Mouse (Mus musculus): ENCODE results near the gene Galnt17. TPM values are rescaled to one million over a fixed set of nuclear protein-coding genes. Genes with fewer than 3 reads are reported as not detected.

Gene Galnt17
- polyA plus RNA-seq, 1 experiment from 2014 or later = 0.59 TPM

DNA sequence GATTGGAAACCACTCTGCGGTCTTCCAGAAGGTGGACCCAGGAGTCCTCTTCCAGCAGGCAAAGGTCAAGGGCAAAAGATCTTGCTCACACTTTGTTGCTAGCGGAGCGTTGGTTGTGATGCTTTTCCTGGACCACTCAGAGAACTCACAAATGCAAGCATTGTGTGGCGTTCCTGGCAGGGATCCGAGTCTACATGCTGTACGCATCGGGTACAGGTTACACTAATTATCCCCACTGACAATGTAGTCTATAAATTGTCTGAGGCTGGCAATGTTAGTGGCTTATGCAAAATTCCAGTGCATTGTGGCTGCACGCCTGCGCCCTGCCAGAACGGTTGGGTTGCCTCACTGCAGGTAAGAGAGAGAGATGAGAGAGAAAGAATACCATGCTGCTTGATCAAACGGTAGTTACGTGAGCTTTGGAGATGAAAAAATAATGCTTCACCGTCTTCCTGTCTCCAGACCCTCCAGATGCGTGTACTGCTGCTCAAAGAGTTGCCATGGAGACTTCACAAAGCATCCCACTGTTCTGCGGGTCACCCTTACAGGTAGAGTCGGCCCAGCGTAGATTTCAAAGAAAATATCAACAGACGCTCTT is 285.8 kb downstream of the Galnt17 start:
- H3K27me3 ChIP-seq (replicated peaks; ENCODE audit: control insufficient read depth, insufficient read depth, low read length) = no peaks in the 10 kb centered on the region
- no peaks in the 10 kb centered on the region for H3K9me3 ChIP-seq (ENCODE audit: control insufficient read depth, low read length)
- no peaks in the 10 kb centered on the region for H3K36me3 ChIP-seq (ENCODE audit: control insufficient read depth, insufficient read depth, low read length)
- H3K4me3 ChIP-seq (ENCODE audit: low read length) = no peak overlapping the region
- no peaks in the 10 kb centered on the region for H3K4me1 ChIP-seq (ENCODE audit: control insufficient read depth, insufficient read depth, low read length)
- ATAC-seq = no peak
- no peak overlapping the region for H3K27ac ChIP-seq (ENCODE audit: low read length)
- no peak overlapping the region for H3K9ac ChIP-seq (ENCODE audit: low read depth, low read length)
- no peak overlapping the region for H3K4me2 ChIP-seq (ENCODE audit: low read depth, low read length)
- 84% methylated on average over 18 of the region's 18 CpGs for WGBS

DNA sequence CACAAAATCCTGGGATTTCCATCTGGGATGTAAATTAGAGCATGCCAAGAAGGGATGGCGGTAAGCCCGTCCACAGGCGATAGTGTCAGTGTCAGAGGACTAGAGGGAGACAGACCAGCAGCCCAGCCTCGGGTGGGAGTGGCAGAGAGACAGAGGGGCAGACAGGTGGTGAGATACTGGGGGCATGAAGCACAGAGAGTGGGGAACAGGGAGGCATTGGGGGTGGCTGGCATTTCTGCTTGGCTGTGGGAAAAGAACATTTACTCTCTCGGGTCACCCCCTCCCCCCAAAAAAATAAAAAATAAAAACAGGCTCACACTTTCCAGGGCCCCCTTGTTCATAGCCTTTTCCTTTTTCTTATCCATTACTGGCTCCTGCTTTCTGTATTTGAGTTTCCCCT is 287.4 kb downstream of the Galnt17 start:
- no peaks in the 10 kb centered on the region for H3K27me3 ChIP-seq (replicated peaks; ENCODE audit: control insufficient read depth, insufficient read depth, low read length)
- H3K4me2 ChIP-seq (ENCODE audit: low read depth, low read length) = no peak overlapping the region
- H3K9ac ChIP-seq (ENCODE audit: low read depth, low read length) = no peak overlapping the region
- no peak overlapping the region for H3K27ac ChIP-seq (ENCODE audit: low read length)
- H3K36me3 ChIP-seq (ENCODE audit: control insufficient read depth, insufficient read depth, low read length) = no peaks in the 10 kb centered on the region
- WGBS = 80% methylated on average over 5 of the region's 5 CpGs
- no peak for ATAC-seq
- H3K9me3 ChIP-seq (ENCODE audit: control insufficient read depth, low read length) = no peaks in the 10 kb centered on the region
- no peak overlapping the region for H3K4me3 ChIP-seq (ENCODE audit: low read length)
- no peaks in the 10 kb centered on the region for H3K4me1 ChIP-seq (ENCODE audit: control insufficient read depth, insufficient read depth, low read length)

DNA sequence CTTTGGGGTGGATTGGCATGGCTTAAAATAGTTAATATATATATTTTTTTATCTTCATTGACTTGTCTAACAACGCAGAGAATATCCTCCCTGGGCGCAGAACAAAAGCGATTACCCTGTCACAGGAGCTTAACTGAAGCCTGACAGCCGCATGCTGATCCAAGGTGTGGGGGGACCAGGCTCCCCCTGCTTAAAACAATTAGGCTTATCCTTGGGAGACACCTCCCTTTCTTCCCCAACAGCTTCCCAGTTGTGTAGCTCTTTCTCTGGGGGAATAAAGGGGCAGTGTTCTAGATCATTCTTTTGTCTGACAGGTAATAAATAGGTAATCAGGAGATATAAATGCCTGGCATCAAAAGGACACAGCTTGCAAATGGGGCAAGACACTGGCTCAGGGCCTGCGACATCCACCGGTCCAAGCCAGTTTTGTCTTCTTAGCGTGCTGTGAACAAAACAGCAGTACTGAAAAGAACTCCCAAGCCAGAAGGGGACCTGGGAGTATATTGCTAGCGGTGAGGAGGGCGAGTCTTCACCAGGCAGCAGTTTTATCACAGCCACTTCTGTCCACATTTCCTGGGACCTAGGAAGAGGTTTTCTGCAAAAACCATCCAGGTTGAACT is 288.8 kb downstream of the Galnt17 start:
- H3K36me3 ChIP-seq (ENCODE audit: control insufficient read depth, insufficient read depth, low read length) = no peaks in the 10 kb centered on the region
- H3K9me3 ChIP-seq (ENCODE audit: control insufficient read depth, low read length) = no peaks in the 10 kb centered on the region
- no peaks in the 10 kb centered on the region for H3K27me3 ChIP-seq (replicated peaks; ENCODE audit: control insufficient read depth, insufficient read depth, low read length)
- 58% methylated on average over 9 of the region's 9 CpGs for WGBS
- no peak overlapping the region for H3K9ac ChIP-seq (ENCODE audit: low read depth, low read length)
- H3K4me1 ChIP-seq (ENCODE audit: control insufficient read depth, insufficient read depth, low read length) = no peaks in the 10 kb centered on the region
- H3K4me3 ChIP-seq (ENCODE audit: low read length) = no peak overlapping the region
- no peak overlapping the region for H3K27ac ChIP-seq (ENCODE audit: low read length)
- no peak overlapping the region for H3K4me2 ChIP-seq (ENCODE audit: low read depth, low read length)
- ATAC-seq = no peak

DNA sequence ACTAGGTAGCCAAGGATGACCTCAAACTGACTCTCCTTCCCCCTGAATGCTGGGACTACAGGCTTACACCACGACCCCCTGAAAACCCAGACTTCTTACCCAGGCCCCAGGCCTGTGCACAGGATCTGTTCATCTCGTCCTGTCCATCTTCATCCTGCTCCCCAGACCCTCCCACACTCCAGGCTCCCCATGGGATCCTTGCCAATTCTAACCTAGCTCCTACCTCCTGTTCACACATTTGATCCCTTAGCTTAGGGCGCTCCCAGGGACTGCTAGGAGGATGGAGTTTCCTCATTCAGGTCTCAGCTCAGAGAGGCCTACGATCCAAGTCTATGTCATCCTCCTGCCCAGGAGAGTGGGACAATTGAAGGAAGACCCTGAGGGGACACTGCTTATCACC is 292.2 kb downstream of the Galnt17 start:
- 82% methylated on average over 4 of the region's 4 CpGs for WGBS
- Histone ChIP-seq H3K9ac (ENCODE audit: low read depth, low read length) (no peak overlapping the region), H3K27ac (ENCODE audit: low read length) (no peak overlapping the region), H3K4me1 (ENCODE audit: control insufficient read depth, insufficient read depth, low read length) (no peaks in the 10 kb centered on the region), H3K4me3 (ENCODE audit: low read length) (no peak overlapping the region), H3K9me3 (ENCODE audit: control insufficient read depth, low read length) (no peaks in the 10 kb centered on the region), H3K36me3 (ENCODE audit: control insufficient read depth, insufficient read depth, low read length) (no peaks in the 10 kb centered on the region), H3K4me2 (ENCODE audit: low read depth, low read length) (no peak overlapping the region), H3K27me3 (replicated peaks; ENCODE audit: control insufficient read depth, insufficient read depth, low read length) (no peaks in the 10 kb centered on the region)
- no peak for ATAC-seq

DNA sequence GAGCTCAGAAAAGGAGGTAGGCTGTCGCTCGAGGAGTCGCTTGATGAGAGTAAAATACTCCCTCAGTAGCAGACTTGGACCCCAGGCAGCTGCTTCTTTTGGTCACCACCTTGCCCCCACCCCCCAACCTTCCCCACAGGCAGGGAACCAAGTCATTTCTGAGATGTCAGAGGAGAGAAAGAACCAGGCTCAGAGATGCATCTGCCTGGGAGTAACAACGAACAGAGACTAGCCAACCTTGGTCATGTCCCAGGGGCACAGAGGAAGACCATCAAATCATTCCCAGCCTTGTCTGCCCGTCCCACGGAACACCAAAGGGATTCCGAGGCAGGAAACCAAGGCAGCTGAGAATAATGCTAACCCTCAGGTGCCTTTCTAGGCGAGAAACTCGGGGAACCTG is 293.0 kb downstream of the Galnt17 start:
- H3K4me3 ChIP-seq (ENCODE audit: low read length) = no peak overlapping the region
- no peak for ATAC-seq
- H3K27ac ChIP-seq (ENCODE audit: low read length) = no peak overlapping the region
- no peaks in the 10 kb centered on the region for H3K36me3 ChIP-seq (ENCODE audit: control insufficient read depth, insufficient read depth, low read length)
- no peak overlapping the region for H3K4me2 ChIP-seq (ENCODE audit: low read depth, low read length)
- no peaks in the 10 kb centered on the region for H3K4me1 ChIP-seq (ENCODE audit: control insufficient read depth, insufficient read depth, low read length)
- H3K9ac ChIP-seq (ENCODE audit: low read depth, low read length) = no peak overlapping the region
- 79% methylated on average over 9 of the region's 9 CpGs for WGBS
- no peaks in the 10 kb centered on the region for H3K9me3 ChIP-seq (ENCODE audit: control insufficient read depth, low read length)
- H3K27me3 ChIP-seq (replicated peaks; ENCODE audit: control insufficient read depth, insufficient read depth, low read length) = no peaks in the 10 kb centered on the region

DNA sequence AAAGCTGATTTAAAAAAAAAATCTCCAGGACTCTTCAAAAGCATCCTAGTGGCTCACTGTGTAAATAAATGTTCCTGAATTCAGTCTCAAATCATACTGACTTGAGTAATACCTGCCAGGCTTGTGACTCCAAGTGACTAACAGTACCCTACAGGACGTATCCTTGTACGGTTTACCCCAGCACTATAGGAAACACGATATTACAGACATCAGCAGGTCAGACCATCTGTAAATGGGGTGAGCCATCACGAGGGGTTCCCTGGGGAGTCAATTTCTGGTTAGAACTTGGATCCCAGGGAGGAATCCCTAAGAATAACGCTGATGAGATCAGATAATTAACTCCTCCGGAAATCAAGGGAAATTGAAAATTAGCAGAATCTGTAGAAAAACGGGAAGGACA is 294.5 kb downstream of the Galnt17 start:
- Histone ChIP-seq H3K27me3 (replicated peaks; ENCODE audit: control insufficient read depth, insufficient read depth, low read length) (no peaks in the 10 kb centered on the region), H3K9ac (ENCODE audit: low read depth, low read length) (no peak overlapping the region), H3K4me2 (ENCODE audit: low read depth, low read length) (no peak overlapping the region), H3K4me1 (ENCODE audit: control insufficient read depth, insufficient read depth, low read length) (no peaks in the 10 kb centered on the region), H3K36me3 (ENCODE audit: control insufficient read depth, insufficient read depth, low read length) (no peaks in the 10 kb centered on the region), H3K9me3 (ENCODE audit: control insufficient read depth, low read length) (no peaks in the 10 kb centered on the region), H3K27ac (ENCODE audit: low read length) (no peak overlapping the region), H3K4me3 (ENCODE audit: low read length) (no peak overlapping the region)
- 81% methylated on average over 7 of the region's 7 CpGs for WGBS
- no peak for ATAC-seq

DNA sequence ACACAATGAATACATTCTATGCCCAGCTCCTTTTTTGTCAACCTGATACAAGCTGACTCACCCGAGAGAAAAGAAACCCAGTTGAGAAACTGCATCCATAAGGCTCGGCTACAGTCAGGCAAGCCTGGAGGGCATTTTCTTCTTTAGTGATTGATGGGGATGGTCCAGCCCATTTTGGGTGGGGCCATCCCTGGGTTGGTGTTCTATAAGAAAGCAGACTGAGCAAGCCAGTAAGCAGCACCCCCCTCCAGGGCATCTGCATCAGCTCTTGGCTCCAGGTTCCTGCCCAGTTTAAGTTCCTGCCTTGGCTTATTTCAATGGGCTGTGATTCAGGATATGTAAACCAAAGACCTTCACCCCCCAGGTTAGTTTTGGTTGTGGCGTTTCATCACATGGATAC is 295.2 kb downstream of the Galnt17 start:
- H3K4me3 ChIP-seq (ENCODE audit: low read length) = no peak overlapping the region
- H3K9me3 ChIP-seq (ENCODE audit: control insufficient read depth, low read length) = no peaks in the 10 kb centered on the region
- no peak overlapping the region for H3K4me2 ChIP-seq (ENCODE audit: low read depth, low read length)
- H3K27ac ChIP-seq (ENCODE audit: low read length) = no peak overlapping the region
- no peaks in the 10 kb centered on the region for H3K36me3 ChIP-seq (ENCODE audit: control insufficient read depth, insufficient read depth, low read length)
- H3K9ac ChIP-seq (ENCODE audit: low read depth, low read length) = no peak overlapping the region
- WGBS = 73% methylated on average over 3 of the region's 3 CpGs
- H3K27me3 ChIP-seq (replicated peaks; ENCODE audit: control insufficient read depth, insufficient read depth, low read length) = no peaks in the 10 kb centered on the region
- ATAC-seq = no peak
- H3K4me1 ChIP-seq (ENCODE audit: control insufficient read depth, insufficient read depth, low read length) = no peaks in the 10 kb centered on the region

DNA sequence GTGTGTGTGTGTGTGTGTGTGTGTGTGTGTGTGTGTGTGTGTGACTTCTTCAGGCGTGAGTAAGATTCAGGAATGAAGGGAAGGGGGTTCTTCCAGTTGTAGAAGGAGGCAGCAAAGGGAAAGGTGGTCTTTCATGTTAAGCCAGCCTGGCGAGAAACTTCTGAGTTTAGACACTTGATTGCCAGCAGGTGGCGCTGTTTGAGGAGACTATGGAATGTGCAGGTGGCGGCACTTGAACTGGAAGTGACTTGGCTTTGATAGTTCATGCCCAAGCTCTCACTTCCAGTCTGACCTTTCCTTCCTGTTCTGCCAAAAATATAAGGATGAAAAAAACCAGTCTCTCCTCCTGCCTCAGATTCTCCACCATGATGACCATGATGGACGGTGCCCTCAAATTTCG is 298.8 kb downstream of the Galnt17 start:
- H3K9ac ChIP-seq (ENCODE audit: low read depth, low read length) = no peak overlapping the region
- no peaks in the 10 kb centered on the region for H3K27me3 ChIP-seq (replicated peaks; ENCODE audit: control insufficient read depth, insufficient read depth, low read length)
- no peak for ATAC-seq

DNA sequence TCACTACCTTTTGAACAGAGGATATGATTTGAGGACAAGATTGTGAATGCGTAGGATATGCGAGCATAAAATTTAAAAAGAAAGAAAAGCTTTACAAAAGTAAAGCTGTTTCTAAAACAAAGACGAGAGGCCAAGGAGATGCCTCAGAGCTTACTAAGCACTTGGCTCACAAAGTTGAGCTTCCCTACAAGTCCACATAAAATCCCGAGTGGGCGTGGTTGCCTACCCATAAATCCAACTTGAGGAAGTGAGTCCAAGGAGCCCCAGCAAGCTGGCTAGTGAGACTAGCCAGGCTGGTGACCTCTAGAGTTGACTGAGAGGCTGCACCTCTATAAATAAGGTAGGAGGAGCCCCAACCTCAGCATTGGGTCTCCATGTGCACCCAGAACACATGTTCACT is 299.8 kb downstream of the Galnt17 start:
- 89% methylated on average over 5 of the region's 5 CpGs for WGBS
- Histone ChIP-seq H3K4me2 (ENCODE audit: low read depth, low read length) (no peak overlapping the region), H3K36me3 (ENCODE audit: control insufficient read depth, insufficient read depth, low read length) (no peaks in the 10 kb centered on the region), H3K27me3 (replicated peaks; ENCODE audit: control insufficient read depth, insufficient read depth, low read length) (no peaks in the 10 kb centered on the region), H3K4me1 (ENCODE audit: control insufficient read depth, insufficient read depth, low read length) (no peaks in the 10 kb centered on the region), H3K9me3 (ENCODE audit: control insufficient read depth, low read length) (no peaks in the 10 kb centered on the region), H3K4me3 (ENCODE audit: low read length) (no peak overlapping the region), H3K27ac (ENCODE audit: low read length) (no peak overlapping the region), H3K9ac (ENCODE audit: low read depth, low read length) (no peak overlapping the region)
- no peak for ATAC-seq

More for the DNA sequence above, 298.8 kb downstream of the Galnt17 start:
- Histone ChIP-seq H3K27ac (ENCODE audit: low read length) (no peak overlapping the region), H3K36me3 (ENCODE audit: control insufficient read depth, insufficient read depth, low read length) (no peaks in the 10 kb centered on the region), H3K4me1 (ENCODE audit: control insufficient read depth, insufficient read depth, low read length) (no peaks in the 10 kb centered on the region), H3K9me3 (ENCODE audit: control insufficient read depth, low read length) (no peaks in the 10 kb centered on the region), H3K4me2 (ENCODE audit: low read depth, low read length) (no peak overlapping the region), H3K4me3 (ENCODE audit: low read length) (no peak overlapping the region)
- 54% methylated on average over 6 of the region's 6 CpGs for WGBS
